Mouse (Mus musculus) bone marrow, adult 2 months (tissue): ENCODE measurements around the gene Dnajc4.

ENCODE experiments used
- CTCF ChIP-seq: fragments of 200-500 bp; IDR thresholded peaks from 2 replicates; pipeline ENCODE4 v1.5.1; 2011; ENCODE audit warnings: low read length, control low read depth; ENCODE audit not compliant: control insufficient read depth, insufficient read depth
- POLR2A ChIP-seq: fragments of 200-500 bp; IDR thresholded peaks from 2 replicates; pipeline ENCODE4 v1.6.1; 2011; ENCODE audit warnings: low read depth, mild to moderate bottlenecking, control low read depth, low read length, borderline replicate concordance; ENCODE audit not compliant: control insufficient read depth

- no peak for TF ChIP-seq CTCF
- no peak for TF ChIP-seq POLR2A
These were observed 3.1 kb downstream of the Dnajc4 start for GRCm38 (mm10) chr19:6989251-6989650.
